Mouse (Mus musculus) heart, embryonic 14.5 days (tissue): ENCODE results near the gene Tmem212. TPM values are rescaled to one million over a fixed set of nuclear protein-coding genes. Genes with fewer than 3 reads are reported as not detected.
"Not testable (repeated sequence)": the region's sequence is repeated elsewhere in the genome, so short reads cannot be mapped to it uniquely, and the experiment has no call there.

Experiments used
- ATAC-seq: fragments of 200-750 bp; cut with Nextera tagmentation; 2 replicates; pipeline ENCODE4 v1.8.0; 2017; ENCODE audit warnings: low read depth, moderate TSS enrichment; ENCODE audit not compliant: insufficient number of reproducible peaks, insufficient read depth, low FRiP score
- H3K27ac ChIP-seq, 2 experiments: fragments of 200-500 bp in 1 of 2; fragments of 300-500 bp in 1 of 2; sonication (generic) in 1 of 2; replicated peaks in 1 of 2; 2 replicates each; pipeline ENCODE4 v1.5.1; 2012 to 2014; ENCODE audit warnings: low read depth in 2 of 2, low read length in 2 of 2, control low read depth in 1 of 2, mild to moderate bottlenecking in 1 of 2, mixed read lengths in 1 of 2; ENCODE audit not compliant: control insufficient read depth in 1 of 2, insufficient read depth in 1 of 2
- H3K27me3 ChIP-seq: fragments of 300-500 bp; sonication (generic); 2 replicates; pipeline ENCODE4 v1.6.1; 2014; ENCODE audit warnings: mild to moderate bottlenecking, low read length, control low read depth; ENCODE audit not compliant: control insufficient read depth, insufficient read depth
- H3K36me3 ChIP-seq: fragments of 300-500 bp; sonication (generic); 2 replicates; pipeline ENCODE4 v1.6.1; 2014; ENCODE audit warnings: mild to moderate bottlenecking, control low read depth, low read length, mixed read lengths; ENCODE audit not compliant: control insufficient read depth, insufficient read depth
- H3K4me1 ChIP-seq, 2 experiments: fragments of 200-500 bp in 1 of 2; fragments of 300-500 bp in 1 of 2; sonication (generic) in 1 of 2; 2 replicates each; pipeline ENCODE4 v1.6.1; 2012 to 2014; ENCODE audit warnings: low read length in 2 of 2, control low read depth in 1 of 2, mixed read lengths in 1 of 2; ENCODE audit not compliant: control insufficient read depth in 2 of 2, insufficient read depth in 2 of 2
- H3K4me2 ChIP-seq: fragments of 300-500 bp; sonication (generic); 2 replicates; pipeline ENCODE4 v1.6.1; 2014; ENCODE audit warnings: mild to moderate bottlenecking, low read length
- H3K4me3 ChIP-seq, 2 experiments: fragments of 200-500 bp in 1 of 2; fragments of 300-500 bp in 1 of 2; sonication (generic) in 1 of 2; 2 replicates each; pipeline ENCODE4 v1.5.1; 2012 to 2014; ENCODE audit warnings: low read length in 2 of 2, mild to moderate bottlenecking in 2 of 2, control low read depth in 1 of 2, low read depth in 1 of 2, moderate library complexity in 1 of 2; ENCODE audit not compliant: control insufficient read depth in 1 of 2, insufficient read depth in 1 of 2
- H3K9ac ChIP-seq: fragments of 300-500 bp; sonication (generic); 2 replicates; pipeline ENCODE4 v1.6.1; 2014; ENCODE audit warnings: mild to moderate bottlenecking, low read length
- H3K9me3 ChIP-seq: fragments of 300-500 bp; sonication (generic); 2 replicates; pipeline ENCODE4 v1.6.1; 2016; ENCODE audit warnings: low read length, control low read depth; ENCODE audit not compliant: control insufficient read depth
- WGBS: fragments of 180-500 bp; shearing (Covaris S2); extraction: QIAGEN DNeasy Blood & Tissue Kit; methylation state at CpG from one replicate; pipeline ENCODE4 v1.1.7; 2014; 5-methylcytosine and 5-hydroxymethylcytosine counted together
- polyA plus RNA-seq: library from polyadenylated mRNA; unstranded; fragments of >200 nt; fragmentation: Nextera tagmentation; extraction: Ambion mirVana; gene quantifications from 2 replicates; pipeline ENCODE4 v1.2.1, GENCODE M21; 2014

Tmem212 gene
- not detected in 2 replicates for polyA plus RNA-seq

DNA sequence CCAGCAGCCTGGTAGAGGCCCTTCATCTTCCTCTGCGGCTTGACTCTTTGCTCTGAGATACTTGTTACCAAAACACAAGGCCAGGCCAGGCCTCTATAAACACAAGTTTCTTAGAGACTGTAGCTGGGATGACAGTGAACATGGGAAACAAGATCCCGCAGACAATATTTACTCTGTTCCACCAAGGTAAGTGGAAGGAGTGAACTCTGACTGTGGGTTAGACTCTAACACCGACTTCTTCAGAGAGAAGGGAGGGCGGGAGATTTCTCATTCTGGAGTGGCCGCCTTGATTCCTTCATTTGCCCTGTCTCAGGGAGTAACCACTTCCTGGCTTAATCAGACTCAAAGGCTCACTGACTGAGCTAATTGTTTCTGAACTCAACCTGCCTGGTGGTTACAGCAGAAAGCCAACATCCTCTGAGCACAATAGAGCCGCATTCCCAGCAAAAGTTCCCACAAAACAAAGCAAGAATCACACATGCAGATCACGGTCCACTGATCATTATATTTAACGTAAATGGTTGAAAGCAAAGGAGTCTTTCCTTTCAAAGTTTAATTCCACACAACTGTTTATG is at the start of gene Tmem212:
Gene Tmem212, minus strand, starts transcription at position 51 of the 575 bp plus-strand sequence.
- Histone ChIP-seq H3K27ac (peak within 1 kb of the TSS; percentile 30 to 45; a peak in 1 of 4 replicates), H3K4me1 (peaks cover 11 to 17% of the 10 kb centered on the region in 2 experiments; a peak in 3 of 4 replicates), H3K36me3 (no peaks in the 10 kb centered on the region), H3K4me3 (no peak within 1 kb of the TSS), H3K4me2 (no peak within 1 kb of the TSS), H3K27me3 (no peaks in the 10 kb centered on the region), H3K9ac (no peak within 1 kb of the TSS), H3K9me3 (no peaks in the 10 kb centered on the region)
- 69% methylated on average over 8 of the region's 8 CpGs for WGBS
- ATAC-seq = no peak

DNA sequence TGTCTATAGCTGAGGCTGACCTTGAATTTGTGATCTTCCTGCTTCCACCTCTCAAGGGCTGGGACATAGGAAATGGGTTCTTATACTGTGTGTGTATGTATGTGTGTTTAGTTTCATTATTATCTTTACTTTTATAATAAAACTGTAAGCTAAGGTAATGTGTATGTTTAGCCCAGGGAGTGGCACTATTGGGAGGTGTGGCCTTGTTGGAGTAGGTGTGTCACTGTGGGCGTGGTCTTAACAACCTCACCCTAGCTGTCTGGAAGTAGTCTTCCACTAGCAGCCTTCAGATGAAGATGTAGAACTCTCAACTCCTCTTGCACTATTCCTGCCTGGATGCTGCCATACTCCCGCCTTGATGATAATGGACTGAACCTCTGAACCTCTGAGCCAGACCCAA is 49.2 kb upstream of the Tmem212 start:
- not testable (repeated sequence) for H3K27me3 ChIP-seq, H3K27ac ChIP-seq, H3K9me3 ChIP-seq, H3K4me2 ChIP-seq, H3K36me3 ChIP-seq, H3K9ac ChIP-seq, H3K4me3 ChIP-seq, H3K4me1 ChIP-seq, ATAC-seq
- WGBS = 68% methylated on average over 2 of the region's 2 CpGs

DNA sequence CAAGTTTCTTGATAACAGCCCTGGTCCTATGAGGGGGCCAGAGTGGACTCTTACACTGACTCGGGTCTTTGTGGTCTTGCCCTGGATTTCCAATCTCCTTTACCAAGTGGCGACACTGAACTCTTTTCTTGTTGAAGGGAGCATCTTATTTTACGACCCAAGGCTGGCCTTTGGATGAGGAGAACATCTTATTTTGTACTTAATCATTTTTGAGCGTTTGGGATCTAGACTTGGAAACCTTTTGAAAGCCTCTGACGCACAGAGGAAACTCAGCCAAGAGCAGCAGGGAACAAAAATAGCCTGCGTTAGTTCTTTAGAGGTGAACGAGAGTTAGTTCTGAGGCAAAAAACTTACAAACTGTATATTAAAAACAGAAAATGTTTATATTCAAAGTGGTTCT is 46.8 kb upstream of the Tmem212 start:
- Histone ChIP-seq H3K4me2 (no peak overlapping the region), H3K27ac (peak overlapping the region in 1 of 2 experiments; percentile 43; a peak in 1 of 4 replicates), H3K36me3 (no peaks in the 10 kb centered on the region), H3K4me3 (no peak overlapping the region), H3K27me3 (no peaks in the 10 kb centered on the region), H3K9ac (no peak overlapping the region), H3K9me3 (no peaks in the 10 kb centered on the region), H3K4me1 (peaks cover 5 to 8% of the 10 kb centered on the region in 2 experiments)
- WGBS = 70% methylated on average over 7 of the region's 7 CpGs
- no peak for ATAC-seq

DNA sequence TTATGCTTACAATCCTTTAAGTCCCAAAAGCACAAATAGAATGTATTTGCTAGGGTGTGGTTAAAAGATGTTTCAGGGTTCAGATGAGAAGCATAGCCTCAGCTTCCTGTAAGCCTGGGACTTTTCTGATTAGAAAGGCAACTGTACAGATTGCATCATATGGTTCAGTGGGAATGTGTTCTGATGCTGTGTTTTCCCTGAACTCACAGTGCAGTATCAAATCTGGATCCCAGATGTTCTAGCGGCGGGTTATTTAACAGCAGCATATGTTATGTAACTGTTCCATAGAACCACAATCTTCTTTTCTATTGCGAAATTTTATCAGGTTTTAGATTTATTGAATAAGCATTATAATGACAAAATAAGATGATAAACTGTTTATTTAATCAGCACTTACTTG is 45.5 kb upstream of the Tmem212 start:
- 84% methylated on average over 3 of the region's 3 CpGs for WGBS
- Histone ChIP-seq H3K9ac (no peak overlapping the region), H3K27ac (no peak overlapping the region), H3K4me2 (no peak overlapping the region), H3K27me3 (no peaks in the 10 kb centered on the region), H3K9me3 (no peaks in the 10 kb centered on the region), H3K4me3 (no peak overlapping the region), H3K4me1 (peaks cover 6 to 8% of the 10 kb centered on the region in 2 experiments), H3K36me3 (no peaks in the 10 kb centered on the region)
- no peak for ATAC-seq

DNA sequence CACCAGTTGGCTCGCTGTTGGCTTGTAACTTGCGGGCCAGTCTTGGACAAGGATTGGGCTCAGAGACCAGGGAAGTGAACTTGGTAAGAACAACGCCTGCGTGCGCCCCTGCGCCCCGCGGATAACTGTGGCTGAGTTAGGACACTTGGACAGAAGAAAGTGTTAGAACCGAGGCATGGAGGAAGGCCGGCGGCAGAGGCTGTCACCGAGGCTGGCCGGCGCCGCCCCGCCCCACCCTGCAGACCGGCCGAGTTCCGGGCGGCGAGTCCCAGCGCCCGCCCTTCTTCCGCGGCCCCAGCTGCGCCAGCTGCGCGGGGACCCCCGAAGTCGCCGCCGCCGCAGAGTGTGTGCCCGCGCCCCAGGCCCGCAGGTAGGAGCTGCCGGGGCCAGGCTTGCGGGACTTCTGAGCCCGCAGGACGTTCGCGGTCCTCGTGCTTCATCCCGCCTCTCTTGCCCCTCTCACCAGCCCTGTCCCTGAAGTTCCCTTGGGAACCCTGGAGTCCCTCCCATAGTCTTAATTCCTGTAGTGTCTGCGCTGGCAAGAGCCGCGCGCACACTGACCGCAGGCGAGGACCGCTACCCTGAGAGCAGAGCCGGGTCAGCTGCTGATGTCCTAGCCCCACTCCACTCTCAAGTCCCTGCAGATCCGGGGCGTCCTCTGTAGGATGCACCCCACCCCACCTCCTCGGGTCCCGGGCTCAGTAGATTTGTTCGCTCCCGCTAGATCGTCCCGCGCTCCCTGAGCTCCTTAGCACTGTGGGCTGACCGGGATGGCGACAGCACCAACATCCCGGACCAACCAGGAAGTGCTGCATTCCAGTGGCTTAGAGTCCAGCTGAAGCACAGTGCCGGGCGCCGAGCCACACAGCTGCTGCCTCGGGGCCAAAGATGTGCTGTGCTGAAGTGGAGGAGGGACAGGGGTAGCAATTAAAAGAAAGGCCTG is 42.5 kb upstream of the Tmem212 start, which contains the start of gene Pld1:
Gene Pld1, plus strand, starts transcription at position 315 of the 943 bp plus-strand sequence.
- no peaks in the 10 kb centered on the region for H3K27me3 ChIP-seq
- peak within 1 kb of the TSS; percentile 74 to 83 for H3K4me3 ChIP-seq
- peak within 1 kb of the TSS; percentile 97 for H3K4me2 ChIP-seq
- ATAC-seq = peak; percentile 84
- no peaks in the 10 kb centered on the region for H3K9me3 ChIP-seq
- H3K36me3 ChIP-seq = no peaks in the 10 kb centered on the region
- H3K4me1 ChIP-seq = peaks cover 6 to 8% of the 10 kb centered on the region in 2 experiments
- peak within 1 kb of the TSS; percentile 66 to 87 for H3K27ac ChIP-seq
- under 1% methylated on average over 68 of the region's 68 CpGs for WGBS
- peak within 1 kb of the TSS; percentile 83 for H3K9ac ChIP-seq

DNA sequence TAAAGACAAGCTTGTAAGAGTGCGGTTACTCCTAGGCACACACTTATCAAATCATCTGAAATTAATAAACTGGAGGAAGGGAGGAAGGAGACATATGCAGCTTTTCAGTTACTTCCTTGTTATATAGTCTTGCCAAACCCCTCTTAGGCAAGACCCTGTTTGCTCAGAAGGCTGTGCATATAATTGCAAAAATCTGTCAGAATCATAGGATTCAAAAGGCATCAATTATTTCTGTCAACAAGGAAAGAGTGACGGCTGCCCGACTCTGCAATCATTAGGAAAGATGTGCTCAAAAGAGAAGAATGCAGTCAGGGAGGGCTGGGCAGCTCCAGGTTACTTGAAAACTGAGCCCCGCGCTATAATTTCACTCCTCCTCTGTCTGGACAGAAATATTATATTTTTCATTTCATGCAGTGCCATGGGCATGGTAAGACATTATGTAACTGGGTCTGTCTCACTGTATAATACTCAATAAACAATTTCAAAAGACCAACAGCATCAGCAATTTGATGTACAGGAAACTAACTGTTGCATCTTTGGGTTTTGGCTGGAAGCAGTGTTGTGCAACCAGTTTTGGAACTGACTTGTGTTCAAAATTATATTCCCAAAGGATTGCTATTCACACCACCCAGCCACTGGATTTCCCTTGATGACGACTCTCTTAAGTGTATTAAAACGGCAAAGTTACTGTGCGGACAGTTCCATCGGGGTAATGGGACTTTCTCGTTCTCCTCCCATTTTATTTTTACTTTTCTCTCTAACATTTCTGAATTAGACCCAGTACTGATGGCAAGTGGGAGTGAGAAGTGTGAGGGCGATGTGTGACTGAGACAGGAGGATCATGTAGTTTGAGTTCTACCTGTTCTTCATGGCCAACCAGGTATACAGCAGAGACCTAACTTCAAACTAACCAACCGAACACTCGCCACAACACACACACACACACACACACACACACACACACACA is 41.3 kb upstream of the Tmem212 start:
- no peak overlapping the region; a peak in 1 of 4 replicates for H3K4me3 ChIP-seq
- no peaks in the 10 kb centered on the region for H3K36me3 ChIP-seq
- peak overlapping the region; percentile 97 for H3K4me2 ChIP-seq
- 78% methylated on average over 13 of the region's 13 CpGs for WGBS
- H3K9ac ChIP-seq = no peak overlapping the region
- H3K9me3 ChIP-seq = no peaks in the 10 kb centered on the region
- ATAC-seq = no peak
- H3K27me3 ChIP-seq = no peaks in the 10 kb centered on the region
- H3K27ac ChIP-seq = no peak overlapping the region
- H3K4me1 ChIP-seq = peaks cover 6 to 8% of the 10 kb centered on the region in 2 experiments

DNA sequence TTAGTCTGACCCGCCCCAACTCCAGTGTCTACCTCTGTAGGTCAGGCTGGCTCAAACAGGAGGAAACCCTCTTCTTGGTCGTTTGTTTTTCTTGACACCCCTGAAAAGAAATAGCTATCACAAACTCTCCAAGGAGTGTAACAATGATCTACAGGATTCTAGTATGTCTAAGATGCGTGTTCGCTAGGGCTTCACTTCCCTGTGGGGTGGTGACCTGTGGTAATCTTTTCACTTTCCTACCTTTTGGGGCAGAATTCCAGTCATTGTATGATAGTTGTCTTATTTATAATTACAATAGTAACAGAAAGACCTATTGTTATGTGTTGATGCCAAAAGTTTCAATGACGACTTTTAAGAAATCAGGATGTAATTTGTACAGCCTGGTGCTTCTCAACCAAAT is 40.6 kb upstream of the Tmem212 start:
- no peak overlapping the region for H3K4me2 ChIP-seq
- 81% methylated on average over 5 of the region's 5 CpGs for WGBS
- no peak for ATAC-seq
- no peak overlapping the region for H3K9ac ChIP-seq
- H3K4me1 ChIP-seq = peaks cover 6 to 8% of the 10 kb centered on the region in 2 experiments
- H3K36me3 ChIP-seq = no peaks in the 10 kb centered on the region
- H3K27me3 ChIP-seq = no peaks in the 10 kb centered on the region
- H3K4me3 ChIP-seq = no peak overlapping the region
- H3K9me3 ChIP-seq = no peaks in the 10 kb centered on the region
- no peak overlapping the region for H3K27ac ChIP-seq
